In the genomic region with DNA sequence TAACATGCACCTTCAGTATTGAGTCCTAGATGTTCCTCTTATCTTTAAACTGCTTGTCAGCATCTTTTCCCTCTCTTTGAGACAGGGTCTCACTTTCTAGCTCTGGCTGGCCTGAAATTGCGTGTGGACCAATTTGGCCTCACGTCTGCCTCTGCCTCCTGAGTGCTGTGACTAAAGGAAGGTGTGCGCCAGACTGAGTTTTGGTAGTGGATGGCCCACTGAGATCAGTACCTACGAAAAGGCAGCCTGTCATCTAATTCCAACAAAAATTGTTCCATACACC, we compare ENCODE assay signal across 8 mouse cellular contexts. TPM values are rescaled to one million over a fixed set of nuclear protein-coding genes. Genes with fewer than 3 reads are reported as not detected.
DNase-seq lines count a peak whose midpoint lies in the region; ATAC-seq and TF ChIP-seq lines count a peak whose summit lies in the region.

No protein-coding gene starts in this region.

- H3K27me3 ChIP-seq in testis, adult 2 months (ENCODE audit: control insufficient read depth, insufficient read depth, low read length) = no peaks in the 10 kb centered on the region
- H3K27me3 ChIP-seq in liver, embryonic 11.5 days (replicated peaks; ENCODE audit: control insufficient read depth, insufficient read depth, low read length) = no peaks in the 10 kb centered on the region
- H3K27me3 ChIP-seq in stomach, postnatal 0 days (ENCODE audit: control insufficient read depth, insufficient read depth, low read length) = no peaks in the 10 kb centered on the region

- ATAC-seq in liver, embryonic 11.5 days (replicated peaks; ENCODE audit: low FRiP score) = no peak
- no peak for ATAC-seq in stomach, postnatal 0 days (ENCODE audit: low FRiP score, low TSS enrichment)

- H3K4me2 ChIP-seq in liver, embryonic 11.5 days = peak overlapping the region; percentile 90
- peak overlapping the region; percentile 100 for H3K4me2 ChIP-seq in stomach, postnatal 0 days (replicated peaks; ENCODE audit: low read depth)

- H3K4me1 ChIP-seq in testis, adult 2 months (ENCODE audit: control insufficient read depth, insufficient read depth, low read length) = peaks cover 10% of the 10 kb centered on the region
- H3K4me1 ChIP-seq in liver, embryonic 11.5 days (replicated peaks; ENCODE audit: control insufficient read depth, insufficient read depth, low read length) = peaks cover 5% of the 10 kb centered on the region; the same call in 1 of the 2 replicates
- no peaks in the 10 kb centered on the region for H3K4me1 ChIP-seq in stomach, postnatal 0 days (replicated peaks; ENCODE audit: control insufficient read depth, insufficient read depth)

- no peak for DNase-seq in gastrocnemius, adult 2 months
- DNase-seq in gastrocnemius, postnatal 36 days = no peak
- no peak for DNase-seq in testis, postnatal 14 days (ENCODE audit: low spot score)
- DNase-seq in liver, embryonic 11.5 days (ENCODE audit: low spot score) = no peak
- DNase-seq in stomach, postnatal 0 days (ENCODE audit: low spot score) = no peak
- DNase-seq in adrenal gland, postnatal 25 days = no peak
- no peak for DNase-seq in layer of hippocampus, postnatal 10 days (ENCODE audit: low spot score in 2 of 2)

- no peaks in the 10 kb centered on the region for H3K36me3 ChIP-seq in testis, adult 2 months (ENCODE audit: control insufficient read depth, insufficient read depth, low read length)
- no peaks in the 10 kb centered on the region for H3K36me3 ChIP-seq in liver, embryonic 11.5 days (ENCODE audit: control insufficient read depth, insufficient read depth, low read length)
- no peaks in the 10 kb centered on the region for H3K36me3 ChIP-seq in stomach, postnatal 0 days (ENCODE audit: control insufficient read depth, insufficient read depth, low read length)

- no peak for TF ChIP-seq POLR2A in testis, adult 2 months (IDR thresholded peaks at IDR 0.05; ENCODE audit: control insufficient read depth, low read depth, low read length)

- peak overlapping the region; percentile 83 for H3K27ac ChIP-seq in gastrocnemius, adult 2 months
- H3K27ac ChIP-seq in testis, adult 2 months (ENCODE audit: control insufficient read depth, insufficient read depth, low read depth, low read length) = peak overlapping the region; percentile 79
- 0 out of 2 replicates have a peak overlapping the region, but pooled peaks have one; percentile 13 for H3K27ac ChIP-seq in liver, embryonic 11.5 days (ENCODE audit: low read depth, low read length)
- no peak overlapping the region for H3K27ac ChIP-seq in stomach, postnatal 0 days (replicated peaks)

- no peak for TF ChIP-seq CTCF in gastrocnemius, adult 2 months (IDR thresholded peaks at IDR 0.05)
- TF ChIP-seq CTCF in testis, adult 2 months (IDR thresholded peaks at IDR 0.05; ENCODE audit: control insufficient read depth, insufficient read depth, insufficient replicate concordance, low read depth, low read length) = no peak
- no peak for TF ChIP-seq CTCF in stomach, postnatal 0 days (IDR thresholded peaks at IDR 0.05; ENCODE audit: low read depth)

- H3K9ac ChIP-seq in liver, embryonic 11.5 days (ENCODE audit: low read depth, low read length) = peak overlapping the region; percentile 63
- H3K9ac ChIP-seq in stomach, postnatal 0 days (ENCODE audit: low read length) = peak overlapping the region; percentile 77

- intact Hi-C loops in gastrocnemius, adult 2 months (cut with DNase I) = loop anchor here (1.0 to 5.0 kb wide), 4 partner anchors 38 to 103 kb away; partner anchors contain the start of gene Zfp507
- intact Hi-C loops in gastrocnemius, postnatal 36 days (cut with DNase I) = no loop called here

- TF ChIP-seq EP300 in stomach, postnatal 0 days (optimal IDR thresholded peaks at IDR 0.05) = no peak

- H3K9me3 ChIP-seq in liver, embryonic 11.5 days (ENCODE audit: control insufficient read depth, low read length) = no peaks in the 10 kb centered on the region
- H3K9me3 ChIP-seq in stomach, postnatal 0 days (ENCODE audit: control insufficient read depth, low read length) = no peaks in the 10 kb centered on the region

- WGBS in liver, embryonic 11.5 days = 60% methylated on average over 4 of the region's 4 CpGs
- 74% methylated on average over 4 of the region's 4 CpGs for WGBS in stomach, postnatal 0 days

- H3K4me3 ChIP-seq in gastrocnemius, adult 2 months = peak overlapping the region; percentile 96
- peak overlapping the region; percentile 97 for H3K4me3 ChIP-seq in testis, adult 2 months (ENCODE audit: control insufficient read depth, low read depth, low read length)
- H3K4me3 ChIP-seq in liver, embryonic 11.5 days (ENCODE audit: low read depth, low read length) = peak overlapping the region; percentile 77
- peak overlapping the region; percentile 83; the same call in 1 of the 2 replicates for H3K4me3 ChIP-seq in stomach, postnatal 0 days (ENCODE audit: low read depth, low read length)

RNA-seq across cellular contexts. Expression of gene Dpy19l3, which starts 0.6 kb away (rescaled TPM):
- 1 to 10 TPM; 5.8 to 7.1 TPM for total RNA-seq in gastrocnemius, adult 2 months (2021)
- total RNA-seq in gastrocnemius, postnatal 36 days (2021) = 1 to 10 TPM; 3.3 to 3.7 TPM
- polyA plus RNA-seq in testis, adult 2 months (2012; rRNA removed) = 4.6 and 4.8 TPM in 2 replicates
- polyA plus RNA-seq in liver, embryonic 11.5 days (2014; fragmentation: Nextera tagmentation; extraction: Ambion mirVana) = 17.1 and 22.9 TPM in 2 replicates
- polyA plus RNA-seq in stomach, postnatal 0 days (2015; fragmentation: Nextera tagmentation; extraction: Ambion mirVana) = 7.9 and 9.0 TPM in 2 replicates
- total RNA-seq in adrenal gland, postnatal 25 days (2021) = 31.5 and 60.8 TPM in 2 replicates
- 10 to 100 TPM; 83.6 to 84.5 TPM for total RNA-seq in layer of hippocampus, postnatal 10 days (2021)

RNA-seq across cellular contexts. Expression of gene Zfp507, which starts 48.0 kb away (rescaled TPM):
- total RNA-seq in gastrocnemius, adult 2 months (2021) = 10 to 100 TPM; 17.9 to 18.5 TPM
- 10 to 100 TPM; 13.7 to 15.4 TPM for total RNA-seq in gastrocnemius, postnatal 36 days (2021)
- polyA plus RNA-seq in testis, adult 2 months (2012; rRNA removed) = 12.0 and 13.1 TPM in 2 replicates
- 11.5 and 14.4 TPM in 2 replicates for polyA plus RNA-seq in liver, embryonic 11.5 days (2014; fragmentation: Nextera tagmentation; extraction: Ambion mirVana)
- 6.8 and 7.5 TPM in 2 replicates for polyA plus RNA-seq in stomach, postnatal 0 days (2015; fragmentation: Nextera tagmentation; extraction: Ambion mirVana)
- 22.8 and 38.5 TPM in 2 replicates for total RNA-seq in adrenal gland, postnatal 25 days (2021)
- 10 to 100 TPM; 32.2 to 33.1 TPM for total RNA-seq in layer of hippocampus, postnatal 10 days (2021)
